Mouse (Mus musculus) bone marrow, adult 2 months (tissue): ENCODE data around the gene Pcp2.

Experiments
- CTCF ChIP-seq: fragments of 200-500 bp; IDR thresholded peaks from 2 replicates; pipeline ENCODE4 v1.5.1; 2011; ENCODE audit warnings: low read length, control low read depth; ENCODE audit not compliant: control insufficient read depth, insufficient read depth
- POLR2A ChIP-seq: fragments of 200-500 bp; IDR thresholded peaks from 2 replicates; pipeline ENCODE4 v1.6.1; 2011; ENCODE audit warnings: low read depth, mild to moderate bottlenecking, control low read depth, low read length, borderline replicate concordance; ENCODE audit not compliant: control insufficient read depth

DNA sequence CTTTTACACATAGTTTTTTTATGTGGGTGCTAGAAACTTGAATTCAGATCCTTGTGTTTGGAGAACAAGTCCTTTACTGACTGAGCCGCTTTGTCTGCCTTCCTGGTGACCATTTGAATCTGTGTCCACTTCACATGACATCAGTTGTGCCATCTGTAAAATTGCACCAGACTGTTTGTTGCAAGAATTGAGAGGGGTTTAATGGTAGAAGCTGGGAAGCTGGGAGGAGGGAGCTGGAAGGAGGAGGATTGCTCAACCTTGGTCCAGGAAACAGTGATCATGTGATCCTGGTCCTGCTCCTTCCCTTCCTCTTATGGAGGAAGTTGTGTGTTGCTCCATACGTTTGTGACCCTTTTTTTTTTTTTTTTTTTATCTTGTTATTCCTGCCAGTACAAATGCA lies 22.9 kb upstream of the Pcp2 start:
- TF ChIP-seq CTCF (no peak), POLR2A (no peak)
